In the genomic region with DNA sequence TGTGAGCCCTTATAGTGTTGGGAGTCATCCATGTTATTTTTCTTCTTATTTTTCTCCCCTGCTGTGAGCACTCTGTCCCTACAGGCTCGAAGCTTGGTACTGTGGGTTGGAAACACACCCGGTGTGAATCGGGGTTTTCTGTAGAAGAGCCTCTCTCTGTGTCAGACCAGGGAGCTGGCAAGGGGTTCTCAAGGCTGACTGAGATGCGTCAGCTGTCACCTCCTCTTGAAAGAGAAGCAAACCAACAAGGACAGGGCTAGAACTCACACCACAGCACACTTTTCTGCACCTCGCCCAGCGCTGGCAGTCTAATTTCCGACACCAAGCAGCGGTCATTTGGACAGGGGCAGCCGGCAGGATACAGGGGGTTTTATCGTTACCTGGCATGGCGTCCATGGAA, we compare ENCODE assay signal across 15 mouse cellular contexts. TPM values are rescaled to one million over a fixed set of nuclear protein-coding genes. Genes with fewer than 3 reads are reported as not detected.
"Had no signal": no experiment of that assay in that cellular context is flagged by ENCODE, and none has a peak within 500 bp of the region (broad histone marks: within the 10 kb centered on the region; RNA-seq: fewer than 3 reads in every experiment).

No protein-coding gene starts in this region.

- DNase-seq: liver, postnatal 0 days; lung, adult 2 months; lung, postnatal 14 days; lung, postnatal 4 days; midbrain, embryonic 14.5 days; retina, postnatal 1 day; right cerebral cortex, adult 18-20 months; right cerebral cortex, postnatal 25 days; right cerebral cortex, postnatal 4 days; spleen, adult 18-20 months; thymus, adult 18-20 months; thymus, postnatal 14 days; thymus, postnatal 36 days had no signal

RNA-seq across cellular contexts. Expression of gene Stpg1, which starts 31.2 kb away (rescaled TPM):
- total RNA-seq: megakaryocyte-erythroid progenitor cell, adult 5-6 weeks had no signal
- polyA plus RNA-seq: liver, postnatal 0 days; myocyte had no signal
